Mouse (Mus musculus) myocyte (in vitro differentiated cells): Measurements from ENCODE around the gene Tbcb.
A peak's percentile ranks its signal among the peaks of the same experiment; 100 is the strongest.
"Not testable (repeated sequence)": the region's sequence is repeated elsewhere in the genome, so short reads cannot be mapped to it uniquely, and the experiment has no call there.

ENCODE experiments used
- E2F4 ChIP-seq: IDR thresholded peaks from one replicate; pipeline ENCODE4 v1.6.1; 2011; ENCODE audit warnings: mild to moderate bottlenecking, control low read depth, moderate library complexity; ENCODE audit not compliant: insufficient read depth
- MAX ChIP-seq: IDR thresholded peaks from one replicate; pipeline ENCODE4 v1.6.1; 2011; ENCODE audit warnings: low read depth, mild to moderate bottlenecking, control low read depth
- MYOD1 ChIP-seq, 3 experiments: IDR thresholded peaks; one replicate each; pipeline ENCODE4 v1.6.1; 2011; ENCODE audit warnings: control low read depth in 2 of 3, low read depth in 2 of 3, mild to moderate bottlenecking in 2 of 3, moderate library complexity in 1 of 3; ENCODE audit not compliant: insufficient read length in 2 of 3, control insufficient read depth in 1 of 3
- POLR2A ChIP-seq: IDR thresholded peaks from one replicate; pipeline ENCODE4 v1.6.1; 2011; ENCODE audit warnings: low read depth, mild to moderate bottlenecking, control low read depth, moderate library complexity; ENCODE audit not compliant: insufficient read length
- POLR2AphosphoS2 ChIP-seq: IDR thresholded peaks from one replicate; pipeline ENCODE4 v1.6.1; 2011; ENCODE audit warnings: low read depth, control low read depth; ENCODE audit not compliant: insufficient read length
- TCF12 ChIP-seq: IDR thresholded peaks from one replicate; pipeline ENCODE4 v1.6.1; 2011; ENCODE audit warnings: mild to moderate bottlenecking, control low read depth; ENCODE audit not compliant: poor library complexity, insufficient read depth, severe bottlenecking

DNA sequence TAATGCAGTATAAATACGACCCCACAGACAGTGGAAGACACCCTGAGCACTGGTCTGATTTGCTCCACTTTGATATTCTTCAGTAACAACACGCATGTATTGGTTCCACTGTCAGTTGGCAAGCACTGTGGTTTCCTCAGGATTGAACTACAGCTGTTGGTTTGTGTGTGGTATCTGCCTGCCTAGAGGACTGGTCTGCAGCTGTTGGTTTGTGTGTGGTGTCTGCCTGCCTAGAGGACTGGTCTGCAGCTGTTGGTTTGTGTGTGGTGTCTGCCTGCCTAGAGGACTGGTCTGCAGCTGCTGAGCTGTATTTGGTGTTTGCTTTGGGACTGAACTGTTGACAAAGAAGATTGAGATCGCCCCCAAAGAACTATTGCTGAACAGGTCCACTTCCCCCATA, 5.3 kb upstream of the Tbcb start:
- TF ChIP-seq TCF12 (peak; percentile 73), MYOD1 (IDR thresholded peaks at IDR 0.05; ENCODE audit: control insufficient read depth in 1 of 3, insufficient read length in 2 of 3, low read depth in 2 of 3) (peak in 2 of 3 experiments; percentile 59 to 74)
- TF ChIP-seq MAX, POLR2AphosphoS2, POLR2A, E2F4: not testable (repeated sequence)
